Mouse (Mus musculus): Measurements from ENCODE around the gene Chpf2. TPM values are rescaled to one million over a fixed set of nuclear protein-coding genes. Genes with fewer than 3 reads are reported as not detected.

The Chpf2 gene
- polyA plus RNA-seq, 1 experiment = 37.7 TPM

GRCm38 (mm10) chr5:24601071-24601835, 14.7 kb downstream of the Chpf2 start:
- Histone ChIP-seq H3K79me2 (ENCODE audit: control insufficient read depth, insufficient read depth) (peaks cover 17% of the 10 kb centered on the region), H3K36me3 (ENCODE audit: control insufficient read depth, insufficient read depth) (no peaks in the 10 kb centered on the region), H3ac (ENCODE audit: control insufficient read depth, insufficient read length, low read depth) (peak overlapping the region; percentile 75), H3K27me3 (ENCODE audit: control insufficient read depth, insufficient read depth, insufficient read length) (no peaks in the 10 kb centered on the region), H3K4me3 (ENCODE audit: insufficient read depth, poor library complexity, severe bottlenecking) (peak overlapping the region; percentile 38), H3K79me3 (ENCODE audit: low read depth) (peaks cover 2% of the 10 kb centered on the region)
- TF ChIP-seq CEBPB (IDR thresholded peaks at IDR 0.05; ENCODE audit: low read depth) = no peak
- TF ChIP-seq FOSL1 (IDR thresholded peaks at IDR 0.05; ENCODE audit: insufficient read depth, low read length, poor library complexity, severe bottlenecking) = no peak
- TF ChIP-seq MYOG (IDR thresholded peaks at IDR 0.05; ENCODE audit: control insufficient read depth, extremely low read depth, insufficient read length) = no peak
- no peak for TF ChIP-seq MYOD1 (IDR thresholded peaks at IDR 0.05; ENCODE audit: control insufficient read depth, insufficient read length, low read depth)
- TF ChIP-seq MAX (IDR thresholded peaks at IDR 0.05) = no peak
- TF ChIP-seq USF1 (IDR thresholded peaks at IDR 0.05; ENCODE audit: low read depth) = no peak
- TF ChIP-seq CTCF (IDR thresholded peaks at IDR 0.05; ENCODE audit: control insufficient read depth, insufficient read depth, insufficient read length) = no peak

- Histone ChIP-seq H3K4me3 (ENCODE audit: insufficient read depth, poor library complexity, severe bottlenecking) (peak overlapping the region; percentile 38), H3K36me3 (ENCODE audit: control insufficient read depth, insufficient read depth) (no peaks in the 10 kb centered on the region), H3K27me3 (ENCODE audit: control insufficient read depth, insufficient read depth, insufficient read length) (no peaks in the 10 kb centered on the region), H3K79me2 (ENCODE audit: control insufficient read depth, insufficient read depth) (peaks cover 17% of the 10 kb centered on the region), H3K79me3 (ENCODE audit: low read depth) (peaks cover 2% of the 10 kb centered on the region), H3ac (ENCODE audit: control insufficient read depth, insufficient read length, low read depth) (peak overlapping the region; percentile 87)
- no peak for TF ChIP-seq CTCF (IDR thresholded peaks at IDR 0.05; ENCODE audit: control insufficient read depth, insufficient read depth, insufficient read length)
These were observed 15.6 kb downstream of the Chpf2 start for GRCm38 (mm10) chr5:24601911-24602750.

- Histone ChIP-seq H3K27me3 (ENCODE audit: control insufficient read depth, insufficient read depth, insufficient read length) (no peaks in the 10 kb centered on the region), H3K79me2 (ENCODE audit: control insufficient read depth, insufficient read depth) (peaks cover 14% of the 10 kb centered on the region), H3K79me3 (ENCODE audit: low read depth) (peaks cover 2% of the 10 kb centered on the region), H3K36me3 (ENCODE audit: control insufficient read depth, insufficient read depth) (no peaks in the 10 kb centered on the region), H3ac (ENCODE audit: control insufficient read depth, insufficient read length, low read depth) (peak overlapping the region; percentile 87), H3K4me3 (ENCODE audit: insufficient read depth, poor library complexity, severe bottlenecking) (peak overlapping the region; percentile 38)
- TF ChIP-seq CTCF (IDR thresholded peaks at IDR 0.05; ENCODE audit: control insufficient read depth, insufficient read depth, insufficient read length) (no peak), CEBPB (IDR thresholded peaks at IDR 0.05; ENCODE audit: low read depth) (no peak), MAX (IDR thresholded peaks at IDR 0.05) (no peak), MYOG (IDR thresholded peaks at IDR 0.05; ENCODE audit: control insufficient read depth, extremely low read depth, insufficient read length) (no peak), MYOD1 (IDR thresholded peaks at IDR 0.05; ENCODE audit: control insufficient read depth, insufficient read length, low read depth) (no peak), FOSL1 (IDR thresholded peaks at IDR 0.05; ENCODE audit: insufficient read depth, low read length, poor library complexity, severe bottlenecking) (no peak), USF1 (IDR thresholded peaks at IDR 0.05; ENCODE audit: low read depth) (no peak)
These were observed 16.3 kb downstream of the Chpf2 start for GRCm38 (mm10) chr5:24602751-24603343.

GRCm38 (mm10) chr5:24603431-24604010, 17.0 kb downstream of the Chpf2 start:
- Histone ChIP-seq H3K27me3 (ENCODE audit: control insufficient read depth, insufficient read depth, insufficient read length) (no peaks in the 10 kb centered on the region), H3K4me3 (ENCODE audit: insufficient read depth, poor library complexity, severe bottlenecking) (no peak overlapping the region), H3K79me3 (ENCODE audit: low read depth) (peaks cover 2% of the 10 kb centered on the region), H3ac (ENCODE audit: control insufficient read depth, insufficient read length, low read depth) (no peak overlapping the region), H3K36me3 (ENCODE audit: control insufficient read depth, insufficient read depth) (no peaks in the 10 kb centered on the region), H3K79me2 (ENCODE audit: control insufficient read depth, insufficient read depth) (peaks cover 11% of the 10 kb centered on the region)
- no peak for TF ChIP-seq FOSL1 (IDR thresholded peaks at IDR 0.05; ENCODE audit: insufficient read depth, low read length, poor library complexity, severe bottlenecking)

GRCm38 (mm10) chr5:24604080-24604655, 17.6 kb downstream of the Chpf2 start:
- Histone ChIP-seq H3K36me3 (ENCODE audit: control insufficient read depth, insufficient read depth) (no peaks in the 10 kb centered on the region), H3K79me3 (ENCODE audit: low read depth) (peaks cover 2% of the 10 kb centered on the region), H3K27me3 (ENCODE audit: control insufficient read depth, insufficient read depth, insufficient read length) (no peaks in the 10 kb centered on the region), H3K79me2 (ENCODE audit: control insufficient read depth, insufficient read depth) (peaks cover 4% of the 10 kb centered on the region), H3K4me3 (ENCODE audit: insufficient read depth, poor library complexity, severe bottlenecking) (peak overlapping the region; percentile 28), H3ac (ENCODE audit: control insufficient read depth, insufficient read length, low read depth) (peak overlapping the region; percentile 72)
- TF ChIP-seq MAX (IDR thresholded peaks at IDR 0.05) (no peak), FOSL1 (IDR thresholded peaks at IDR 0.05; ENCODE audit: insufficient read depth, low read length, poor library complexity, severe bottlenecking) (no peak), CEBPB (IDR thresholded peaks at IDR 0.05; ENCODE audit: low read depth) (no peak), MYOG (IDR thresholded peaks at IDR 0.05; ENCODE audit: control insufficient read depth, extremely low read depth, insufficient read length) (no peak), USF1 (IDR thresholded peaks at IDR 0.05; ENCODE audit: low read depth) (no peak), MYOD1 (IDR thresholded peaks at IDR 0.05; ENCODE audit: control insufficient read depth, insufficient read length, low read depth) (no peak), CTCF (IDR thresholded peaks at IDR 0.05; ENCODE audit: control insufficient read depth, insufficient read depth, insufficient read length) (no peak)
